Mouse (Mus musculus): ENCODE measurements around the gene Mkrn2os. TPM values are rescaled to one million over a fixed set of nuclear protein-coding genes. Genes with fewer than 3 reads are reported as not detected.
"Not testable (repeated sequence)": the region's sequence is repeated elsewhere in the genome, so short reads cannot be mapped to it uniquely, and the experiment has no call there.

The Mkrn2os gene
- polyA plus RNA-seq (2016; fragmentation: Nextera tagmentation; extraction: Ambion mirVana), result 0.23 and 0.34 TPM in 2 replicates

DNA sequence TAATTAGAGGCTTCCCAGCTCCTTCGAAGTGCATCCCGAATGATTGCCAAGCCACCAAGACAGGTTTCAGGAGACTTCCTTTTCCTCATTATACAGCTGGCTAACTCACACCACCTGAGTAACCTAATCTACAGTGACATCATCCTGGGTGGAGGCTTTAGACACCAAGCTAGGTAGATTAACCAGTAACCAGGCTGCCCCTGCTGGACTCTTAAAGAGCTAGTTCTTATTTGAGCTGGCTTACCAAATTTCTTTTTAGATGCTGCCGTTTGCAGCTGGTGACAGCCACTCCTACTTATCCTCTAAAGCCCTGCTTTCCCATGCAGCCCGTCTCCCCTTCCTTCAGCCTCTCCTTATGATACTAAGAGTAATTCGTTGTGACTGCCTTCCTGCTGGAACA, at the start of gene Mkrn2os:
Gene Mkrn2os (minus strand): TSS at position 119 of the 400 bp plus-strand sequence.
- H3K27ac ChIP-seq, result no peak within 1 kb of the TSS
- H3K4me1 ChIP-seq, result no peaks in the 10 kb centered on the region
- 71% methylated on average over 5 of the region's 5 CpGs for WGBS
- H3K9ac ChIP-seq, result no peak within 1 kb of the TSS
- H3K9me3 ChIP-seq, result no peaks in the 10 kb centered on the region
- ATAC-seq (ENCODE audit: low FRiP score, low read depth), result no peak
- H3K4me3 ChIP-seq, result no peak within 1 kb of the TSS
- H3K4me2 ChIP-seq (replicated peaks), result no peak within 1 kb of the TSS
- H3K27me3 ChIP-seq (replicated peaks), result no peaks in the 10 kb centered on the region
- no peaks in the 10 kb centered on the region for H3K36me3 ChIP-seq

DNA sequence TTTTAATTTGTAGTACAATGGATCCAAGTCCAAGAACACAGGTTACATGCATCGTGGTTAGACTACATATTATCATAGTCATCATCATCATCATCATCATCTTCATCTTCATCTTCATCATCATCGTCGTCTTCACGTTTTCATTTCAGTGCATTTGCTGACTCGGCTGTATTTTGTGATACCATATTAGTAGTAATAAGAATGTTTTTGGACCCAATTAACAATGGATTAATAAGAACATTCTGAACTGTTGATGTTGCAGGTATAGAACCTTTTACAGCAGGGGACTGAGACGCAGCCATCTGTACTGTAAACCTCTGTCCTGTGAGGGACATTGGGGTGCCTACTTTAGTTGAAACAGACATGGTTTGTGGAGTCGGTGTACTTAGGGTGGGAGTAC, 45.8 kb upstream of the Mkrn2os start:
- not testable (repeated sequence) for H3K4me2 ChIP-seq (replicated peaks); H3K9ac ChIP-seq; H3K4me3 ChIP-seq; H3K4me1 ChIP-seq; H3K27ac ChIP-seq; ATAC-seq (ENCODE audit: low FRiP score, low read depth); H3K27me3 ChIP-seq (replicated peaks); H3K9me3 ChIP-seq
- peaks cover 51% of the 10 kb centered on the region for H3K36me3 ChIP-seq
- 96% methylated on average over 7 of the region's 7 CpGs for WGBS

DNA sequence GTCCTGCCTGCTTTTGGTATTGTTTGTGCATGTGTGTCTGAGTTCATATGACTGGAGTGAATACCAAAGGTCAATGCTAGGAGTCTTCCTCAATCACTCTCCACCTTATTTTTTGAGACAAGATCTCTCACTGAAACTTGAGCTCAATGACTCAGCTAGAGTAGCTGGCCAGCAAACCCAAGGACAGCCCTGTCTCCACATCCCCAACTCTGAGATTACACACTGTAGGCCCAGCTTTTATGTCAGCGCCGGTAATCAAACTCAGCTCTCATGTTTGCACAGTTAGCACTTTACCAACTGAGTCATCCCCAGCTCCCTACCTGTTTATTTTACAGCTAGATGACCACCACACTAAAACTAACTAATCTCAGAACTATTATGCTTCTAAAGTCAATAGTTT, 41.6 kb upstream of the Mkrn2os start:
- Histone ChIP-seq H3K9ac (no peak overlapping the region), H3K36me3 (peaks cover 80% of the 10 kb centered on the region), H3K4me1 (no peaks in the 10 kb centered on the region), H3K27me3 (replicated peaks) (no peaks in the 10 kb centered on the region), H3K4me2 (replicated peaks) (no peak overlapping the region), H3K27ac (no peak overlapping the region), H3K9me3 (no peaks in the 10 kb centered on the region), H3K4me3 (no peak overlapping the region)
- ATAC-seq (ENCODE audit: low FRiP score, low read depth), result no peak
- 96% methylated on average over 2 of the region's 2 CpGs for WGBS

DNA sequence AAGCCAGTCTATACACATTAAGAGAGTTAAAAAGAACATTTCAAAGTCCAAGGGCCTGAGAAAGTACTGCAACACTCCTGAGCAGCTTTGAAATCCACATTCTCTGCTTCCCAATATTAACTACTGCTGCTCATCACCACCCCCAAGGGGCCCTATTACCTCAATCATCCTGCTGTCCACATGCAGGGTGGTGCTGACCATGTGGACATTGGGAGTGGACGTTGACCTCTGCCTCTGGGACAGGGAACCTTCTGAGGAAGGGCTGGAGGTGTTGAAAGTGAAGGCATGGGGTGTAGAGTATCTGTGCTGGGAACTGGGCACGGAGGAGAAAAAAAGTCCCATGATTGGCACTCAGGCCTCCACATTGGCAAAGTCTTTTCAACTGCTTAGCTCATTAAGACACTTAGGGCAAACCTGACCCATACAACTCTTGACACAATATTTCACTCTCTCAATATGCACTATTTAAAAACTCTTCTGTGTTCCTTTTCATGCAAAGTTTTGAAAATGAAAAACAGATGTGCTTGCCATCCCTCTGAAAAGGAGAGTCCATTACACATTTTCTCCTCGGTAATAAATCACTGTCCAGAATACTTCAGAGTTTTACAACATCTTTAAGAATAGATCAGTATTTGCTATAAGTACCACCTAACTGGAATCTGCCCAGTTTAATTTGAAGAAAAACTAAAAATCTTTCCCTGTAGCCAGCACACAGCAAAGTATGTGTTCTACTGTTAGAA, 38.9 kb upstream of the Mkrn2os start:
- H3K9ac ChIP-seq, result no peak overlapping the region
- 89% methylated on average over 3 of the region's 3 CpGs for WGBS
- no peak for ATAC-seq (ENCODE audit: low FRiP score, low read depth)
- peaks cover 85% of the 10 kb centered on the region for H3K36me3 ChIP-seq
- no peak overlapping the region for H3K4me2 ChIP-seq (replicated peaks)
- H3K27ac ChIP-seq, result no peak overlapping the region
- no peak overlapping the region for H3K4me3 ChIP-seq
- no peaks in the 10 kb centered on the region for H3K9me3 ChIP-seq
- no peaks in the 10 kb centered on the region for H3K27me3 ChIP-seq (replicated peaks)
- no peaks in the 10 kb centered on the region for H3K4me1 ChIP-seq

DNA sequence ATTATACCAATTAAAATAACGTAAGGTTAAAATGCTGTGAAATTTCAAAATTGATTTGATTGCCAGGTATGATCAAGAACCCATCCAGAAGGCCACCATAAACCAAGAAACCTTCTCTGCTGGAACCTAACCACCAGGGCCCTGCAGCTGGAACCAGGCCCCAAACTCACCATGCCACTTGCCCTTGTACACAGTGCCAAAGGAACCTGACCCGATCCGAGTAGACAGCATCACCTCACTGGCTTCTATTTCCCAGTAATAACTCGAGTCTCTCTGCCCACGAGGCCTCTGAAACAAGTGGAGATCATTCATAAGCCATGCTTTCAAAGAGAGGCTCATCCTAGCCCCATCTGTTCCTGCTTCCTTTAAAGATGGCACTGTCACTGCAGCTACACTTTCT, 33.7 kb upstream of the Mkrn2os start:
- Histone ChIP-seq H3K9me3 (no peaks in the 10 kb centered on the region), H3K27me3 (replicated peaks) (no peaks in the 10 kb centered on the region), H3K4me3 (no peak overlapping the region), H3K36me3 (peaks cover 93% of the 10 kb centered on the region), H3K4me1 (no peaks in the 10 kb centered on the region), H3K27ac (no peak overlapping the region), H3K4me2 (replicated peaks) (no peak overlapping the region), H3K9ac (no peak overlapping the region)
- ATAC-seq (ENCODE audit: low FRiP score, low read depth), result no peak
- 88% methylated on average over 5 of the region's 5 CpGs for WGBS

DNA sequence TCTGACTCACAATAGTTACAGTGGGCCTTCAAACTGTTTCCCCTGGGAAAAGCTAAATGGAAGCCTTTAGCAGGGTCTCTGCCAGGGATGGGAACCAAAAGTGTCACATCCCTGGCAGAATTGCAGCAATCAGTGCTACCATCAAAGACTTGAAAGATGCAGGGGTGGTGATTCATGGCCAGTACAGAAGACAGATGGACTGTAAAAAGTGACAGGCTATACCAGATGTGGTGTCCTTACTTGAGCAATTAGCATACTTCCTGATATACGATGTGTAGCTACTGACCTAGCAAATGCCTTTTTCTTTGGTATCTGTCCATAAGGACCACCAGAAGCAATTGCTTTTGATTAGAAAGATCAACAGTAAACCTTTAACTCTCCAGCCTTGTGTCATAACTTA, 28.6 kb upstream of the Mkrn2os start:
- Histone ChIP-seq H3K27ac (no peak overlapping the region), H3K4me1 (no peaks in the 10 kb centered on the region), H3K36me3 (peaks cover 98% of the 10 kb centered on the region), H3K9ac (no peak overlapping the region), H3K9me3 (no peaks in the 10 kb centered on the region), H3K27me3 (replicated peaks) (no peaks in the 10 kb centered on the region), H3K4me2 (replicated peaks) (no peak overlapping the region), H3K4me3 (no peak overlapping the region)
- no peak for ATAC-seq (ENCODE audit: low FRiP score, low read depth)
- WGBS, result 34% methylated on average over 1 of the region's 1 CpGs

DNA sequence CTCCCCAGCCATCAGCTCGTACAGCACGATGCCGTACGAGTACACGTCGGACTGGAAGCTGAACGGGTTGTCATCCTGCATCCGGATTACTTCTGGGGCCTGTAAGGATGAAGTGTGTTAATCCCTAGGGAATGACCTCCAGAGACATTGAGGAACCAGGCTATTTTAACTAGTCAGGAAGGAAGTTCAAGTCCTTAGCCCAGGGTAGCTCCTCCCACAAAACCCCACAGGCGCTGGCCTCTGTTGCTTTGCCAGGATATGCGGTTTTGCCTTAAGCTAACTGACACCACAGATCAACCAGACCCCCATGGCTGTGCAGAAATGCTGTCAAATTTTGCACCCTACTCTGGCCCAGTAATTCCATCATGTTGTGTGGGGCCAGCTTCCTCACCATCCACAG, 27.4 kb upstream of the Mkrn2os start:
- H3K9me3 ChIP-seq, result no peaks in the 10 kb centered on the region
- no peak overlapping the region for H3K9ac ChIP-seq
- no peak for ATAC-seq (ENCODE audit: low FRiP score, low read depth)
- H3K4me3 ChIP-seq, result no peak overlapping the region
- no peaks in the 10 kb centered on the region for H3K4me1 ChIP-seq
- H3K36me3 ChIP-seq, result peaks cover 98% of the 10 kb centered on the region
- no peaks in the 10 kb centered on the region for H3K27me3 ChIP-seq (replicated peaks)
- 89% methylated on average over 10 of the region's 10 CpGs for WGBS
- no peak overlapping the region for H3K4me2 ChIP-seq (replicated peaks)
- no peak overlapping the region for H3K27ac ChIP-seq

DNA sequence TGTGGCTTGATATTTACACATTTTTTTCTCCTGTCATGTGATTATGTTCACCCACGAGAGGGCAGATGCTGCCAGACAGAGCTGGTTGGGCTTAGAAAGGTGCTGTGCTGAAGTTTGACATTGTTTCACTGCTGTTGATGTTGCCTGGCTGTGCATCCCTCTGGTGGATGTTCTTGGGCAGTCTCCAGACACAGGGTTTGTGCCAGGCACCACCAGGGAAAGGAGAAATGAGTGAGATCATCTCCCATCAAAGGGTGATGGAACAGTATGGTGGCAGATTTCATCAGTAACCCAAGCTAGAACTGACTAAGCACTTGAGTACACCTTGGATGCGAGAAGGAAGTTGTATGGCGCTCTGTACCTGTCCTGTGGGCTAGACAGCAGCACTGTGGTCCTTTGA, 23.6 kb upstream of the Mkrn2os start:
- ATAC-seq (ENCODE audit: low FRiP score, low read depth), result no peak
- 95% methylated on average over 3 of the region's 3 CpGs for WGBS

DNA sequence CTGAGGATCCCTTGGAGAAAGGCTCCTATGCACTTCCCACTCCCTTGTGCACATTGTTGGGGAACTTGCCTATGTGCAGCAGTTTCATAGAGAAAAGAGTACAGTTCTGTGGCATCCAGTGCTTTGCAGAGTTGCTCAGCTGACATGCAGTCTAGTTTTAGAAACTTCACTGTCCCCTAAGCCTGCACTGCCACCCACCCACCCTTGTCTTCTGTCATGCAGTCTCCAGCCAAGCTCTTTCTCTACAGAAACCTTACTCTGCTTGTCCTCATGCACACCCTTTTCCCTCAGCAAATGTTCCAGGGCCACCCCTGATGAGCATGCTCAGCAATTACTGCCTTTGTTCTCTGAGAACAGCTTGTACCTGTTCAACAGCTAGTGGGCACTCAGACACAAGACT, 21.4 kb upstream of the Mkrn2os start:
- H3K36me3 ChIP-seq, result peaks cover 90% of the 10 kb centered on the region
- no peak overlapping the region for H3K4me3 ChIP-seq
- no peaks in the 10 kb centered on the region for H3K9me3 ChIP-seq
- no peaks in the 10 kb centered on the region for H3K4me1 ChIP-seq
- no peak overlapping the region for H3K9ac ChIP-seq
- no peak overlapping the region for H3K27ac ChIP-seq
- no peak overlapping the region for H3K4me2 ChIP-seq (replicated peaks)
- ATAC-seq (ENCODE audit: low FRiP score, low read depth), result no peak
- H3K27me3 ChIP-seq (replicated peaks), result no peaks in the 10 kb centered on the region

More for the DNA sequence above, 23.6 kb upstream of the Mkrn2os start:
- no peak overlapping the region for H3K4me2 ChIP-seq (replicated peaks)
- H3K27me3 ChIP-seq (replicated peaks), result no peaks in the 10 kb centered on the region
- H3K4me3 ChIP-seq, result no peak overlapping the region
- H3K9ac ChIP-seq, result no peak overlapping the region
- H3K36me3 ChIP-seq, result peaks cover 98% of the 10 kb centered on the region
- H3K4me1 ChIP-seq, result no peaks in the 10 kb centered on the region
- no peaks in the 10 kb centered on the region for H3K9me3 ChIP-seq
- H3K27ac ChIP-seq, result no peak overlapping the region

DNA sequence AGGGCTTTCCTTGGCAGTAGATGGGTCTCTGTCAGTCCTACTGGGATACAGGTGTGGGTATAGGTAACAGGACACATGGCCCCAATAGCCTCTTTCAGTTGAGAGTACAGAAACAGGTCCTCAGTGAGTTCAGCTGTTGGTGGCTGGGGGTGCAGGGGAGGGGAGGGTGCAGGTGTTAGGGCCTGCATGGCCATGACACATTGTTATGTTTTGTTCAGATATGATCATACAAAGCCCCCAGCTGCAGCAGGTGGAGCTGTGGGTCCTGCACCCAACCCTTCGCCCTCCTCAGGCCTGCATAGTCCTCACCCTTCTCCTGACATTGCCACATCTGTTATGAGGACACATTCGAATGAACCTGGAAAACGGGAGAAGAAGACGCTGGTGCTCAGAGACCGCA, 17.9 kb upstream of the Mkrn2os start:
- Histone ChIP-seq H3K27me3 (replicated peaks) (no peaks in the 10 kb centered on the region), H3K4me3 (no peak overlapping the region), H3K9ac (no peak overlapping the region), H3K4me1 (no peaks in the 10 kb centered on the region), H3K27ac (no peak overlapping the region), H3K9me3 (no peaks in the 10 kb centered on the region), H3K4me2 (replicated peaks) (no peak overlapping the region), H3K36me3 (peaks cover 61% of the 10 kb centered on the region)
- WGBS, result 94% methylated on average over 5 of the region's 5 CpGs
- ATAC-seq (ENCODE audit: low FRiP score, low read depth), result no peak

DNA sequence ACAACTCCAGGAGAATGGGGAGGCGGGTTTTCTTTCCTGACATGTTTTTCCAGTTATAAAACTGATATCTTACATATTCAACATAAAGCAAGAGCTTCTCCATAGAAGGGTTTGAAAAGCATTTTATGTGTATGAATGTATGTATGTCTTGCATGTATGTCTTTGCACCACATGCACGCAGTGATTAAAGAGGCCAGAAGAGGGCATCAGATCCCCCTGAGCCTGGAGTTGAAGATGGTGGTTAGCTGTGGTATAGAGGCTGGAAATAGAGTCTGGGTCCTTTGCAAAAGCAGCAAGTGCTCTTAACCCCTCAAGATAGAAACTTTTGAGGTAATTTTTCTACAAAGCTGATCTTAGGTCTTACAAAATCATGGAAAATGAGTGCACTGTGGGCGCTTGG, 16.7 kb upstream of the Mkrn2os start:
- 72% methylated on average over 3 of the region's 3 CpGs for WGBS
- no peak overlapping the region for H3K4me3 ChIP-seq
- H3K4me1 ChIP-seq, result no peaks in the 10 kb centered on the region
- no peak overlapping the region for H3K27ac ChIP-seq
- no peaks in the 10 kb centered on the region for H3K9me3 ChIP-seq
- no peak overlapping the region for H3K9ac ChIP-seq
- peaks cover 49% of the 10 kb centered on the region for H3K36me3 ChIP-seq
- no peak for ATAC-seq (ENCODE audit: low FRiP score, low read depth)
- H3K4me2 ChIP-seq (replicated peaks), result no peak overlapping the region
- H3K27me3 ChIP-seq (replicated peaks), result no peaks in the 10 kb centered on the region

DNA sequence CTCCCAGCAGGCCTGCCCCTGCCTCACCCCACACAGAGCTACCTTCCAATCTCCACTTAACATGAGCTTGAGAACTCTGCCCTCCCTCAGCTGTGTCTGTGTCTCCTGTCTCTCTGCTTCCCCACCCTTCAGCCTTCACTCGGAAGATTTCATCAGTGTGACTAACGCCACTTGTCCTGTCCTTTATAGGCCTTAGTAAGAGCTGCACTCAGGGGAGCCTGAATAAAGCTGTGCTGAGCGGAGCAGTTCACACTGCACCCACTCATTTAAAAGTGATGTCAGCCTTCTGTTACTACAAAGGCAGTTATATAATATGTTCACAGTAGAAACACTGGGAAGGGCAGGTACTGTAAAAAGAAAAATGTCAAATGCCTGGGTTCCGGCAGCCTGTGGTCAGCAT, 15.1 kb upstream of the Mkrn2os start:
- Histone ChIP-seq H3K9me3 (no peaks in the 10 kb centered on the region), H3K36me3 (peaks cover 33% of the 10 kb centered on the region), H3K4me3 (no peak overlapping the region), H3K27me3 (replicated peaks) (no peaks in the 10 kb centered on the region), H3K4me2 (replicated peaks) (no peak overlapping the region), H3K4me1 (peaks cover 6% of the 10 kb centered on the region), H3K27ac (no peak overlapping the region), H3K9ac (no peak overlapping the region)
- ATAC-seq (ENCODE audit: low FRiP score, low read depth), result no peak
- 59% methylated on average over 4 of the region's 4 CpGs for WGBS

DNA sequence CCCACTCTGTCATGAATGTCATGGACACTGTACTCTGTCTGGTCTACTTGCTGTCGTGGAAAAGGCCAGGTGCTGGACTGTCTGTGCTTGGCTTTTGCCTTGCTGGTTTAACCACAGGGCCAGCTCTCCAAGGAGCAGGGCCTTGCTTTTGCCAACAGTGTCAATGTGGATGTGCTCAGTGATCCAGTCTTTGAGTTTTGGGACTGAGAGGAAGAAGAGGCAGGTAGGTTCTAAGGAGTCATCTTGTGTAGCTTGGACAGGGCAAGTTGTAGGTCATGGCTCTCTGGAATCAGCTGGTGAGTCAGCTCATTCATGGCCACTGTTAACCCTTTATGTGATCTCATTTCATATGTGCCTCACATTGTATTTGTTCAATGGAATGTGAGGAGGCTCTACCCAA, 14.1 kb upstream of the Mkrn2os start:
- no peak for ATAC-seq (ENCODE audit: low FRiP score, low read depth)
- H3K9ac ChIP-seq, result no peak overlapping the region
- no peak overlapping the region for H3K4me3 ChIP-seq
- H3K4me1 ChIP-seq, result peaks cover 8% of the 10 kb centered on the region
- H3K27me3 ChIP-seq (replicated peaks), result no peaks in the 10 kb centered on the region
- H3K4me2 ChIP-seq (replicated peaks), result no peak overlapping the region
- peaks cover 23% of the 10 kb centered on the region for H3K36me3 ChIP-seq
- H3K9me3 ChIP-seq, result no peaks in the 10 kb centered on the region
- H3K27ac ChIP-seq, result no peak overlapping the region
- 86% methylated on average over 1 of the region's 1 CpGs for WGBS

Data from neural tube, embryonic 12.5 days (tissue).